Mouse (Mus musculus) gastrocnemius, adult 2 months (tissue): ENCODE measurements at regions not wholly inside any gene's neighbourhood (a gene's known extent, or its start where the extent isn't known, plus 50 kb on each side); places are given as distances from the start of the nearest gene placed in this dataset.

ENCODE experiments used
- DNase-seq: peaks from one replicate; pipeline ENCODE4 v3.0.0; 2022
- H3K27ac ChIP-seq: fragments of 200-600 bp; 2 replicates; pipeline ENCODE4 v1.8.1; 2022; ENCODE audit warnings: mild to moderate bottlenecking
- H3K4me3 ChIP-seq: fragments of 200-600 bp; 2 replicates; pipeline ENCODE4 v1.8.1; 2022; ENCODE audit warnings: mild to moderate bottlenecking, moderate library complexity
- CTCF ChIP-seq: fragments of 200-600 bp; IDR thresholded peaks from 2 replicates; pipeline ENCODE4 v1.8.1; 2022; ENCODE audit warnings: antibody characterized with exemption, mild to moderate bottlenecking, moderate library complexity
- intact Hi-C: fragments of 180-260 bp; cut with DNase I; formaldehyde crosslinking; loops from one replicate; pipeline ENCODE4 v1.15.1; 2025

DNA sequence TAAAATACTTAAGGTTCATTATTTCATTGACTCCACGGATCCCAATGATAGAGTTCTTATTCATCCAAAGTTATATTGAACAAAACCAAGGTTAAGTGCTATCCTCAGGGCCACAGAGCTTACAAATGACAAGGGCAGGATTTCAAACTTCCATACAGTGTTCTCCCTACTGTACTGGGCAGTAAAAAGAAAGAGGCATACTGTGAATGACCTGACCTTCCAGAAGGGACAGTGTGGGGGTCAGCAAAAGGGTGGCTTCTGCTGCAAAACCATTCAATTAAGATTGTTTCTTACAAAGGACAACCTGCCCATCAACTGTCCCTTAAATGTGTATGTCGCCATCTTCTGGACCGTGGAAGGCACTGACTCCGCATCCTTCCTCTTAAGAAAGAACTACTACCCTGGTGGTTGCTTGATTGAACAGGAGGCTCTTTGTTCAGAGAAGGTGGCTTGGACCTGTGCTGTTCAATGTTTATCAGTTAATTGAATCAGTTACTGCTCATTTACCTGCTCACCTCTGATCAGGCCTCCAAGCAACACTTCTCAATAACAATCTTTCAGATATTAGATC is 384.4 kb downstream of the Ccser2 start:
- intact Hi-C loops: no loop called here
- H3K27ac ChIP-seq: no peak overlapping the region
- no peak overlapping the region for H3K4me3 ChIP-seq
- no peak for DNase-seq
- TF ChIP-seq CTCF: peak; percentile 19; the same call in 1 of the 2 replicates

DNA sequence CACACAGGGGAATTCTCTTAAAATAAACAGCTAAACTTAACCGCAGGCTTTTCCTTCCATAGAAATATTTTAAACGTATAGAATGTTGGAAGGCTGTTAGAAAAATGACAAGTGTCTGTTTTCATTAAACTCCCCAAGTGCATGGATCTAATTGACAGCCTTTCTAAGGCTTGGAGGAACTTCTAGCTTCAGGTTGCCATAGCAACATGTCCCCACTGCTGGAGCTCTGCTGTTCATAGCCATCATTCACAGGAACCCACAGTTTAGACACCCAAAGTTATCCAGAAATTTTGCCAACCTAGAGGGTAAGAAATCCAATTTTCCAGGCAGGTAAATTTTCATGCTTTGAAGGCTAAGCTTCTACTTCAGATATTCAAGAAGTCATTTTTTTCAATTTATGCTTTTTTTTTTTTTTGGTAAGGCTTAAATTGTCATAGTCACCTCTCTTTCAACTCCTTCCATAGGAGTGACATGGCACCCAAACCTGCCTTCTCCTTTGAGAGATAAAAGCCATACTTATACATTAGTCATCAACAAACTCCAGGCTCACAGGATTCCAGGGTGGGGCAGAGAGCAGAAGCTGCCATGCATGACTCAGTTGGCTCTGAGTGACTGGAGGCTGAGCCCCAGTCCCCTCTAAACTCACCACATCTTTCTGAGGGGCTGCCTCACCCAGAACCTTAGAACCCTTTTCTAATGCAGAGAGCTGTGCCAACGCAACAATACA is 385.1 kb downstream of the Ccser2 start:
- no peak for TF ChIP-seq CTCF
- intact Hi-C loops: no loop called here
- Histone ChIP-seq H3K4me3 (no peak overlapping the region), H3K27ac (no peak overlapping the region)
- DNase-seq: no peak

DNA sequence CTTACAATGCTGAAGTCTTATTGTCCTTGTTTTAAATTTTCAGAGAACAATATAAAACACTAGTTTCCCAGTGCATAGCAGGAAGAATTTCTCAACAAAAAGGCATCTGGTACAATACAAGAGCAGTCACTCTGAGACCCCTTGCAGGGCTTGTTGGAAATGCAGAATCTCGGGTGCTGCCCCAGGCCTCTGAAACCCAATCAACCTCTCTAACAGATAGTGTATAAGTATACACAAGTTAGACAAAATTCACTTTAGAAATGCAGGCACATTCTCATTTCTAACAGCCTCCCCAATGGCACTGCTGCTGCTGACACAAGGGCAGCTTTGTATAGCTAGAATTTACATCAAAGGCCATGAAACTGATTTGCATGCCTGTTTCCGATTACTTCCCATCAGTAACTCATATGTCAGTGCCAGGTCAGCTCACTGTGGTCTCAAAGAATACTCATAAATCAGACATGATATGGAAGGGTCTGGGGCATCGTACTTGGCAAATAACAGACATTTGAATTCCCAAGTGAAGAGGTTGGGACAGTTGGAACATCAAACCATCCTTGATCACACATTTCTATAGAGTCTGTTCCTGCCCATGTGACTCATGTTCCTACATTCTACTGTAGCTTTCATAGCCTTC is 405.2 kb downstream of the Ccser2 start:
- no peak for DNase-seq
- intact Hi-C loops: no loop called here
- TF ChIP-seq CTCF: no peak

DNA sequence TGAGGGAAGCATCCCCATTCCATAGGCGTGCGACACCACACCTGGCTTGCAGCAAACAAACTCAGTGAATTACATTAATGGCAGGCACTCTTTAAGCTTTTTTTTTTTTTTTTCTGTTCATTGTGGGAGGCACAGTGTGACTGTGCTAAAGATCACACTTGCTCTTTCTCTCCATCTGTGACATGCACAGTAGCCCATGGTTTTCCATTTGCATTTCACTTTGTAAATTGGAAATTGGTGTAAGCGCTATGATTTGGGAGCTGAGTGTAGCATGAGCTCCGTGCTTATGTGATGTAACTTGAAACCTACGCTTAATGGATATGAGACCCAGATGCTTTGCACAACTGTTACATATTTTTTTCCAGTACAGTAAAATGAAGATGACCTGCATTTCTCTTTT is 431.2 kb downstream of the Ccser2 start:
- no peak for DNase-seq
- Histone ChIP-seq H3K4me3 (no peak overlapping the region), H3K27ac (no peak overlapping the region)
- intact Hi-C loops: no loop called here
- no peak for TF ChIP-seq CTCF

More for the DNA sequence above, 405.2 kb downstream of the Ccser2 start:
- Histone ChIP-seq H3K27ac (no peak overlapping the region), H3K4me3 (no peak overlapping the region)

DNA sequence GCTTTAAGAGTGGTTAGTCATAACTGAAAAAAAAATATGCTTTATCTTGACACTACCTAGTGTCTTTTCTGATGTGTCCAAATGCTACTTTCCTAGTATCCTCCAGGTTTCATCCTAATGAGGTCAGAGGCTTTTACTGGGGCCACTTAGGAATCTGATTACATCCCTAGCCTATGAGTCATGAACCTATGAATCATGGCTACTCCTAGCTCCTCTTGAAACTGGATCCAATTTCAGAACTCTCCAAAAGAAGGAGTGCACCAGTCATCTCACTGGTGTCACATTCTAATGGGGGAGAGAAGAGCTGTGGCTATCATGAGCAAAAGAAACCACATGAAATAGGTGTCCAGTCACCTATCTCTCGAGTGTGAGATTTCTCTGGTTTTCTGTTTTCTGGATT is 432.6 kb downstream of the 4930474N05Rik start:
- no peak for TF ChIP-seq CTCF
- H3K27ac ChIP-seq: no peak overlapping the region
- intact Hi-C loops: no loop called here
- no peak overlapping the region for H3K4me3 ChIP-seq
- DNase-seq: no peak

DNA sequence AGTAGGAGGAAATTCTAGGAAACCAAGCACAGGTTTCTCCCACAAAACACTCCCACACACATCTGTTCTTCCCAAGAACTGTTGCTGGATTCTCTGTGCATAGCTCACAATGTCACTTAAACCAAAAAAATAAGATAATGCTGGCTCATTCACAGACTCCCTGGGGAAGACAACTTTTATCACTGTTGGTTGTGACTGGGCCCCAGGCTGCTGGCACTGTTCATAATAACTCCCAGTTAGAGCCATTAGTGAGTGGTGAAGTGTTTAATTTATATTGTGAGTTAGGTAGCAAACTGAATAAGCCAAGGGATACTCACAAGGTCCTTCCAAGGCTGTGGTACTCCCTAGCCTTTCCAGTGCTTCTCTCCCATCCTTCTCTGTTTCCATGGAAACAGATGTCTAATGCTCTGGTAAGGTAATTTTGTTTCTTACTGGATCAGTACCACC is 430.9 kb downstream of the 4930474N05Rik start:
- DNase-seq: no peak
- no peak for TF ChIP-seq CTCF
- Histone ChIP-seq H3K4me3 (no peak overlapping the region), H3K27ac (no peak overlapping the region)
- intact Hi-C loops: no loop called here

DNA sequence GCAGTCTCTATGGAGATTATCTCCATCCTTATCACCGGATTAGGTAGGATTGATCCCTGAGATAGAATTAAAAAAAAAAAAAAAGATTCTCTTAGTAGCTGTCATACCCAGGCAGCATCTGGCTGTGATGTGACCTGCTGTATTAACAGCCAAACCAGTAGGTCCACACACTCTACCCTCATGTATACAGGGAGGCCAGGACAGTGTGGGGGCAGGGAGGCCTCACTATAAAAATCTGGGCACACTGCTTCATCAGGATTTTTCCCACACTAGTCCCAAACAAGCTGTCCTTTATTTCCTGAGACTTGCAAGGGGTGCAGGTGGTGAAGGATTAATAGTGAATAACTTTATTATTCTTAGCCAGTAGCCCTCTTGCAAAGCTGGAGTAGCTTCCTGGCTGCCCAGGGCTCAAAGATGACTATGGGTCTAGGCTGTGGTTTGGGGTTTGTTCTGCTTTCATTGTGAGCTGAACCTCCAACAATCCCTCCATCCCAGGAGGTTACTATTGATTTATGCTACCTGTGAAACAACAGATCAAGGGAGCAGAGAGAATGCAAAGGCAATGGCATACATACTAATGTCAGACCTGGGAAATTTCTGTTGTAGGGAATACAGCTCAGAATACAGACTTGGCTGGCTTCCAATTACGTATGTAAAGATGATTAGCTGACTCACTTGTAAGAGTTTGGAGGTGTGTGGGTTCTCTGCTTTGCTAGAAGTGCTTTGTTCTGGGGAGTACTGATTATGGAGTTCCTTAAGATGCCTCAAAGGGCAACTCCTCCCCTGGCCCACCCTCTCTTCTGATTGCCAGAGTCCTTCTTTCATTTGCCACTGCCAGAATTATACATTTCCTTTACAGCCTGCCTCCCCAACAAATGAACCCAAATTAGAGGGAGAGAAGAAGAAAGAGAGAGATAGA is 407.6 kb downstream of the 4930474N05Rik start:
- no peak for TF ChIP-seq CTCF
- no peak overlapping the region for H3K4me3 ChIP-seq
- DNase-seq: no peak

DNA sequence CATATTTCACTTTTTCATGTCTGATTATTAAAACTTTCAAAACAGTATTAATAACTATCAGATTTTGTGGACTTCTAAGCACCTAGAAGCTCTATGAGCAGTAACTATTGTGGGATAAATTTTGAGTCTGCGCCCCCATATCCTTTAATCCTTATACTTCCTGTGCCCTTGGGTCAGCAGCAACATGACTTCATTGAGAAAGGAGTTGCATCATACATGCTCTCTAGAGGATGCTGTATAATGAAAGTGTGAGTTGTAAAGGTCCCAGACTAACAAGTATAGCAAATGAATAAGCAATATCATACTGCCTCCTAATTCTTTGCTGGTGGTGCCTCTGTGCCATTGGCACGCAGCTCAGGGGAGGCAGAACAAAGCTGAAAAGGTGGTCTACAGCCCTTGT is 404.6 kb downstream of the 4930474N05Rik start:
- H3K4me3 ChIP-seq: no peak overlapping the region
- H3K27ac ChIP-seq: no peak overlapping the region
- intact Hi-C loops: no loop called here
- no peak for TF ChIP-seq CTCF
- DNase-seq: no peak

More for the DNA sequence above, 407.6 kb downstream of the 4930474N05Rik start:
- intact Hi-C loops: no loop called here
- H3K27ac ChIP-seq: no peak overlapping the region

DNA sequence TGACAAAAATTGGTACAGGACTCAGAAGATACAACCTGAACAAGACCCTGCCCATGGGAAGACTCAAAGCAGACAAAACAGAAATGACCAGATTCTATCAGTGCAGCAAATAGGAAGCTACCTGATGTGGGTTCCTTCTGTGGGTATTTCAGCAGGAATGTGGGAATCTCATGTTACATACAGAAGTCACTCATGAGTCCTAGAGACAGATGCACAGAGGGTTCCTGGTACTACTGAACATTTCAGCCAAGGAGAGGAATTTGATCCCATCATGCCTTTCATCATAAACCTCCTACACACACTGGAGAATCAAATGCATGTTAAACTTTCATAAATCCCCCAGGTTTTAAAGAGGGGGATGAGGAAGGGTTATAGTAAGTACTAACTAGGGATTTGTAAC is 390.8 kb downstream of the 4930474N05Rik start:
- Histone ChIP-seq H3K4me3 (no peak overlapping the region), H3K27ac (no peak overlapping the region)
- no peak for DNase-seq
- intact Hi-C loops: no loop called here
- TF ChIP-seq CTCF: no peak

DNA sequence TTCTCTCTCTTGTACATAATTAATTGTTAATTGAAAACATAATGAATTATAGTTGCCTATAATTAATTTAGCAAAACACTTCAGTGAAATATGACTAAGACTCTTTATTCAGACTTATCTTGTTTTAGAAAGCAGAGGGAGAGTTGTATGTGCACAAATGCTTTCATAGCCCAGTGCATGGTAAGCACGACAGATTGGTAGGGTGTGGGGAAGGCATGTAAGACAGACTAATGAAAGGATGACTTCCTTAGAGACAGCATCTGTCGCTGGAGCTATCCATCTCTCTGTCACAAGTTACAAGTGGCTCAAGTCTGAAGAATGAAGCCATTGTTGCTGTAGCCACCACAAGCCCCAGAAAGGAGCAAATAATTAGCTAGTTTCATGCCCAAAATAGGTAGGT is 376.9 kb downstream of the 4930474N05Rik start:
- DNase-seq: no peak

DNA sequence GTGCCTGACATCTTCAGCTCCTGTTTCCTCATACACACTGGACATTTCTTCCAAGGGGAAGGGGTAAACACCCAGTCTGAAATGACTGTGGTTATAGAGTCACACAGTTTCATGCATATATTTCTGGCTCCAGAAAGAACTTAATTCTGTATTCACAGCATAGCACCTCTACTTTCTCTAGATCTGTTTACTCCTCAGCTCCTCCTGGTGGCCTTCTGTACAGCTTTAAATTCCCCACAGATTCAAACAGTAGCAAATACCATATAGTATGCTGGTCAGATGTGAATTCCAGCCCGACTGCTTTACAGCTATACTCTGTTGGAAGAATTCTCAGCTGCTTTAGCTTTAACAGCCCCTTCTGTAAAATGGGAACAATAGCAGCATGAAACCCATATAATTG is 375.6 kb downstream of the 4930474N05Rik start:
- no peak overlapping the region for H3K4me3 ChIP-seq
- intact Hi-C loops: no loop called here
- H3K27ac ChIP-seq: no peak overlapping the region
- no peak for DNase-seq
- TF ChIP-seq CTCF: no peak

More for the DNA sequence above, 376.9 kb downstream of the 4930474N05Rik start:
- intact Hi-C loops: no loop called here
- no peak overlapping the region for H3K4me3 ChIP-seq
- no peak overlapping the region for H3K27ac ChIP-seq
- no peak for TF ChIP-seq CTCF

DNA sequence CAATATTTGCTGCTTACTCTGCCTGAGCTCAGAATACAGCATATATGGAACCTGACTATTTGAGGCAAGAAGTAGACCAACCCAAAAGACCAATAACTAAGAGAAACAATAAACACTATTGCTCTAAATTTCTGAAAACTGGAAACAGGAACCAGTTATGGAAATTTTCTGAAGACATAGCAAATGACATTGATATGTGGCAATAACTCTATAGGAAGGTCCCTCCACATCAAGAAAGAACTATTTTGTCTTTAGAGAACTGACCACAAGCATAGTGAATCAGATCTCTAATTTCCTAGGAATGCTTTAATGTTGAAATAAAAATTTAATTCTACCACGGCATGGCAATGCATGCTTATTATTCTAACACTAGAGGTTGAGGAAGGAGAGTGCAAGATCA is 358.3 kb downstream of the 4930474N05Rik start:
- TF ChIP-seq CTCF: no peak
- no peak overlapping the region for H3K4me3 ChIP-seq
- intact Hi-C loops: no loop called here
- DNase-seq: no peak
- no peak overlapping the region for H3K27ac ChIP-seq

DNA sequence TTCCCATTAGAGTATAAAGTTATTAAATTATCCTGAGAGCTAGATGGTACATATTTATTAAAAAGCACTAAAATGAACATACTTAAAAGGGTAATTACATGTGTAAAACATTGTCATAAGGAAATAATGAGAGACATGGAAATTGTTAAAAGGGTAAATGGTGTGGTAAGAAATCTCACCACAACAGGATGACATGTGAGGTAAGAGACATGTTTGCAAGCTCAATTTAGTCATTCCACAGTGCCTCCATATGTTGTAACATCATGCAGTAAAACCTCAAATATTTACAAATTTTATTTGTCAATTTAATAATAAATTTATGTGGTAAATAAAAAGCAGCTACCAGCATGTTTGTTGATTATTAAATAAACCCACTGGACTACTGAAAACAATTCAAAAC is 355.4 kb downstream of the 4930474N05Rik start:
- Histone ChIP-seq H3K27ac (no peak overlapping the region), H3K4me3 (no peak overlapping the region)
- intact Hi-C loops: no loop called here
- no peak for DNase-seq
- TF ChIP-seq CTCF: no peak
